Mouse (Mus musculus) G1E (cell line): ENCODE results near the gene Vars2. TPM values are rescaled to one million over a fixed set of nuclear protein-coding genes. Genes with fewer than 3 reads are reported as not detected.

Experiments
- ATAC-seq: 2 replicates; pipeline ENCODE4 v1.8.0; 2016; ENCODE audit warnings: mild to moderate bottlenecking; ENCODE audit not compliant: insufficient number of reproducible peaks, poor library complexity, low FRiP score, severe bottlenecking; ENCODE audit errors: extremely low read depth
- DNase-seq: peaks from one replicate; pipeline ENCODE4 v3.0.0; 2012; ENCODE audit warnings: low spot score
- H3K27me3 ChIP-seq: 2 replicates; pipeline ENCODE4 v1.6.1; 2012; ENCODE audit warnings: mild to moderate bottlenecking, low read length, inconsistent platforms; ENCODE audit not compliant: insufficient read depth
- H3K36me3 ChIP-seq: replicated peaks from 2 replicates; pipeline ENCODE3; 2012; ENCODE audit warnings: mild to moderate bottlenecking, inconsistent platforms
- H3K4me1 ChIP-seq: 2 replicates; pipeline ENCODE4 v1.6.1; 2012; ENCODE audit warnings: low read depth, low read length, inconsistent platforms, mixed read lengths; ENCODE audit not compliant: insufficient read depth
- H3K4me3 ChIP-seq: 2 replicates; pipeline ENCODE4 v1.5.1; 2012; ENCODE audit warnings: low read depth, mild to moderate bottlenecking, inconsistent platforms, low read length, moderate library complexity, mixed read lengths
- H3K9me3 ChIP-seq: replicated peaks from 2 replicates; pipeline ENCODE4 v1.6.1; 2012; ENCODE audit warnings: inconsistent platforms
- CTCF ChIP-seq: IDR thresholded peaks from 2 replicates; pipeline ENCODE4 v1.5.1; 2012; ENCODE audit warnings: low read depth, low read length, inconsistent platforms, mixed read lengths
- GATA1 ChIP-seq: IDR thresholded peaks from 2 replicates; pipeline ENCODE4 v1.6.1; 2012; ENCODE audit warnings: borderline replicate concordance, low read length, inconsistent platforms, mixed read lengths
- GATA2 ChIP-seq: IDR thresholded peaks from 2 replicates; pipeline ENCODE4 v1.6.1; 2012; ENCODE audit warnings: low read depth, low read length, inconsistent platforms, borderline replicate concordance
- POLR2AphosphoS5 ChIP-seq: IDR thresholded peaks from 2 replicates; pipeline ENCODE4 v1.6.1; 2012; ENCODE audit warnings: low read depth, low read length, inconsistent platforms; ENCODE audit not compliant: insufficient replicate concordance
- TAL1 ChIP-seq: conservative IDR thresholded peaks from 2 replicates; pipeline ENCODE4 v1.6.1; 2012; ENCODE audit warnings: low read depth, low read length, inconsistent platforms, mixed read lengths
- polyA plus RNA-seq: library from polyadenylated mRNA; stranded (reverse); fragments of >175 nt; gene quantifications from 2 replicates; pipeline ENCODE4 v1.2.3, GENCODE M21; 2012
- total RNA-seq, 2 experiments: library from RNA; stranded (forward) in 1 of 2; stranded (reverse) in 1 of 2; fragments of 200-1000 nt in 1 of 2; fragments of >200 nt in 1 of 2; fragmentation: Nextera tagmentation in 1 of 2; gene quantifications; 2 replicates each; pipeline ENCODE4 v1.2.3; 2014 to 2017

Vars2 gene
- total and polyA plus RNA-seq, 3 experiments, result 11.0 to 93.9 (median 24.6) TPM

DNA sequence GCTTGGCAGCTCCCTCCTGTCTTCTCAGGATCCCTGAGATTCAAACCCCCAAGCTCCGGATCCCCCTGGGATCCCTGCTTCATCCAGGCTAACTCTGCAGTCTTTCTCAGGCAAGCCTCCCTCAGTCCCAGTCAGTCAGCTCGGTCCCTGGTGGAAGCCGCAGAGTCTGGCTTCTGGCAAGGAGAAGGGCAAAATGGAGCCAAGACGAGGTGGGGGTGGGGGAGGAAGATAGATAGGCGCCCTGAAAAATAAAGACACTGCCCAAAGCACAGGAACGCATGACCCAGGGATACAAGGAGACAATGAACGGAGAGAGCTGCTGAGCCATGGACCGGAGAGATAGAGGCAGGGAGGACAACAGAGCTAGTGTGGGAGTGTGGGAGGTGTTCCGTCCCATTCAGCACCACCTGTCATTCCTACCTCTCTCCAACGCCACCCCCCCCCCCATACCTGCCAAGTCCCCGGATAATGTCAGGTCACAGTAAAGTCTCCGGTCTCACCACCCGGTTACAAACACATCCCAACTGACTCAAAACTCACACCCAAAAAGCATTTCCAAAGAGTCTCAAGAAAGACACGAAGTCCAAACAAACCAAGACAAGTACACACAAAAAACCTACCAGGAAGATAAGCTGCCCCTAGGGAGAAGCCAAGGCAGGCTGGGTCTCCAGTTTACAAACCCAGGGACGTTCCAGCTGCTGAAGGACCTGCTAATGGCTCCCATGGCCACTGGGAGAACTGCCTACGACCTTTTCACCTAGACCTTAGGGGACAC, 34.0 kb upstream of the Vars2 start:
- H3K4me3 ChIP-seq, result no peak overlapping the region
- ATAC-seq (no peak), DNase-seq (no peak)
- no peaks in the 10 kb centered on the region for H3K36me3 ChIP-seq
- no peaks in the 10 kb centered on the region for H3K9me3 ChIP-seq
- H3K27me3 ChIP-seq, result peaks cover 74% of the 10 kb centered on the region
- TF ChIP-seq TAL1 (no peak), GATA1 (no peak), POLR2AphosphoS5 (no peak), GATA2 (no peak), CTCF (no peak)
- peaks cover 23% of the 10 kb centered on the region for H3K4me1 ChIP-seq

DNA sequence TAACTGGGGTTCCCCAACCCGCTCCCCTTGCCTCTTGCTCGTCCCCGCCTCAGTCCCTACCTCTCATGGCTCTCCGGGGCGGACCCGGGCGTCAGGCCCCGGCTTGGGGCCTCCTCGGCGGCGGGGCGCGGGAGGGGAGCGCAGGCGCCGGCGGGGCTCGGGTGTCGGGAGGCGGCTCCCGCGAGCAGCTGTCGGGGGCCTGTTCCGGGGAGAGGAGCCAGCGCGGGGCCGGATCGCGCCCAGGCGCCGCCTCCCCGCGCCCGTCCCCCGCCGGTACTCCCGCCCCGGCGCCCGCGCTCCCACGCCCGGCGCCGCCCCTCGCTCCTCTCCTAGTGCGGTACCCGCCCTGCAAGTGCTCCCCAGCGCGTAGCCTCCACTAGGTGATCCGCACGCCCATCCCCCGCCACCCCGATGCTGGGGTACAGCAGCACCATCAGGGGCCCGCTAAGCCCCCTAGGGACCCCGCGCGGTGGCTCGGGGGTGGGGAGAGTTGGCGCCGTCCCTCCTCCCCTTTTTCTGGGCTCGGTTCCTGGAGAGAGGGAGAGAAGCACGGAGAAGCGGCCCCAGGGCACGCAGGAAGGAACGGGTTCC, 33.1 kb upstream of the Vars2 start:
- ATAC-seq (no peak), DNase-seq (no peak)
- TF ChIP-seq GATA2 (no peak), POLR2AphosphoS5 (no peak)
- Histone ChIP-seq H3K4me3 (peak overlapping the region; percentile 54; the same call in 1 of the 2 replicates), H3K9me3 (no peaks in the 10 kb centered on the region), H3K27me3 (peaks cover 74% of the 10 kb centered on the region), H3K4me1 (peaks cover 23% of the 10 kb centered on the region), H3K36me3 (no peaks in the 10 kb centered on the region)

DNA sequence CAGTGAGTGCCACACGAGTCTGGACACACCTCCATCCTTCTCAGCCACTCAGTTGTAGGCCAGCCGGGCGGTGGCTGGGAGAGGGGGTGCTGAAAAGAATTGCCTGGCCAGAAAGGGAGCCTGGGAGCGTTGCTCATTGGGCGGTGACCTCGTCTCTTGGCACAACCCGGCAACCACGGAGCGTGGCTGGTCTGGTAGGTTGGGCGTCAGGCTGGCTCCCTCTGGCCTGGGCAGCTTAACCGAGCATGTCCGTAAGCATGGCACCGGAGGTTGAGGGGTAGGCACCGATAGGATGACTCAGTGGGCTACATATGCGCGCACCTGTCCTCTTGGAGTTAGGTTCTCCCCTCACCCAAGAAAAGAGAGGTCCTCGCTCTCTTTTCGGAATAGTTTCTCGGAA, 32.5 kb upstream of the Vars2 start:
- H3K36me3 ChIP-seq, result no peaks in the 10 kb centered on the region
- no peak for DNase-seq
- ATAC-seq, result no peak
- no peak for TF ChIP-seq GATA1
- TF ChIP-seq POLR2AphosphoS5, result no peak
- TF ChIP-seq GATA2, result no peak
- TF ChIP-seq CTCF, result no peak
- TF ChIP-seq TAL1, result no peak
- H3K4me3 ChIP-seq, result no peak overlapping the region
- peaks cover 69% of the 10 kb centered on the region for H3K27me3 ChIP-seq
- no peaks in the 10 kb centered on the region for H3K9me3 ChIP-seq
- peaks cover 22% of the 10 kb centered on the region for H3K4me1 ChIP-seq

DNA sequence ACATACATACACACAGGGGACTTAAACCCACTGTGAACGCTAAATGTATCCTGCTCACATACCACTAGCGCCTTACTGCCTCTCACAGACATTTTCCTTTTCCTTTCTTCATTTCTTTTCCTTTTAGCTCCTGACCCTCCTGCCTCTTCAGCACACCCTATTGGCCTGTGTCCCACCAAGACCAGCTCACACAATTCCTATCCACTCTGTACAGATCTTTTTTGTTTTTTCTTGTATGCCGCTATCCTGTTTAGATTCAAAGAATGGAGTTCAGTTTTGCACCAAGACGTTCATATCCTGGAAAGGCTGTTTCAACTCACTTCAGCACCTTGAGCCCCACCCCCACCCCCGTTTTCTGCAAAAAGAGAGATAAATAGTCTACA, 31.1 kb upstream of the Vars2 start:
- ATAC-seq (no peak), DNase-seq (no peak)
- Histone ChIP-seq H3K9me3 (no peaks in the 10 kb centered on the region), H3K36me3 (no peaks in the 10 kb centered on the region), H3K4me1 (peaks cover 11% of the 10 kb centered on the region), H3K4me3 (no peak overlapping the region), H3K27me3 (peaks cover 57% of the 10 kb centered on the region)
- no peak for TF ChIP-seq CTCF

DNA sequence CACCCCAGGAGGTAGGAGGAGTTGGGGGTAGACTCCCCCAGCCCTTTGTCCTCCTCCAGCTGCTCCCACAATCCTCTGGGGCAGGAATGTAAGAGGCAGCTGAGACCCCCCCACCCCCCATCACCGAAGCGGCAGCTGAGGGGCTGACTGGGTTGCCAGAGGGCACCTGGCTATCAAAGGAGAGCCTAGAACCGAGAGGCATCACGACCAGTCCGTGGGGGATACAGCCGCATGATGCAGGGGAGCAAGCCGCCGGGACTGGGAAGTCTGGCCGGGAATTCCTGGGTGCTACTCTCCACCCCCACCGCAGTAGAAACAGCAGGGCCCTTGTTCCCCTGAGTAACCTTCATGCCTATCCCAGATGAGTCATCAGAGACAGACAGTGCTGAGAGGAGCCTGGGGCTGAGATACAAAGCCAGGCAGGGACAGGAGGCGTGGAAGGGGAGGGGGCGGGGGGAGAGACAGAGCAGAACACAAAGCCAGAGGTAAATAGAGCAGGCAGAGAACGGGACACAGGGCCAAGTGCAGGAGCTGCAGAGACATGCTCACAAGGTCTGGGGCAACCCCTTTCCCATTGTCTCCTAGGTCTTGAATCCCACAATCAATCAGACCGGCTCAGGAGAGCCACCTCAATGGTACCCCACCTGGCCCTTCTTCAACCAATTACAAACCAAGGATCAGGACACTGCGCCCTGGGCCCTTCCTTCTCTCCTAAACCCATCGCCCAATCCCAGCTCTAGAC, 30.5 kb upstream of the Vars2 start:
- no peaks in the 10 kb centered on the region for H3K9me3 ChIP-seq
- no peak for ATAC-seq
- TF ChIP-seq TAL1 (no peak), GATA2 (no peak)

DNA sequence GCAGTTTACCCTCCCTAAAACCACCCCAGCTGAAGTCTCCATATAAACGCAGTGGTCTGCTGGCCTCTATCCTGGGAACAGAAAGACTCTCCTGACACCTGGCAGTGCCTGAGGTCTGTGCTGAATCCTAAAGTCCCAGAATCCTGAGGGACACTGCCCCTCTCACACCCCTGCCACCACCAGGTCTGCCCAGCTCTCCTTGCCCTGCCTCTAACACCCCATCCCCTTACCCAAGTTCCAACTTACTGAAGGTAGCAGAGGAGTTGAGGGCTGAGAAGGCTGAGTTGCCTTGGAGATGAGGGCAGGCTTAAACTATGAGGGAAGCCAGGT, 30.0 kb upstream of the Vars2 start:
- ATAC-seq (no peak), DNase-seq (no peak)
- H3K27me3 ChIP-seq, result peaks cover 56% of the 10 kb centered on the region
- no peaks in the 10 kb centered on the region for H3K9me3 ChIP-seq
- H3K36me3 ChIP-seq, result no peaks in the 10 kb centered on the region
- TF ChIP-seq POLR2AphosphoS5 (no peak), GATA1 (no peak), GATA2 (no peak), TAL1 (no peak), CTCF (no peak)
- peaks cover 11% of the 10 kb centered on the region for H3K4me1 ChIP-seq
- H3K4me3 ChIP-seq, result no peak overlapping the region

More for the DNA sequence above, 30.5 kb upstream of the Vars2 start:
- Histone ChIP-seq H3K4me3 (no peak overlapping the region), H3K4me1 (peaks cover 11% of the 10 kb centered on the region), H3K27me3 (peaks cover 57% of the 10 kb centered on the region), H3K36me3 (no peaks in the 10 kb centered on the region)
- DNase-seq, result no peak

DNA sequence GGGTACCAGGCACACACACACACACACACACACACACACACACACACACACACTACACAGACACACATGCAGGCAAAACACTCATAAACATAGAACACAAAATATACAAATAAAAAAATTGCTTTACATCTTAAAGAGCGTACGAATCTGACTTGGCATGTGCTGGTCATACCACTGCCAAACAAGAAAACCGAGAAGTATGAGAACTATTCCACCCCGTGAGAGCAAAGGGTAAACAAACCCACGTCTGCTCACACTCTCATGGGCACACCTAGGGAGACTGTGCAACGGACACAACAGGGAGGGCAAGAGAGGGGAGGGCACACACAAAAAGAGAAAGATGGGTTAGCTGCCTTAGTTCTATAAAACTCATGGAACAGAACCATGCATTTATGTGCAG, 29.3 kb upstream of the Vars2 start:
- H3K4me3 ChIP-seq, result no peak overlapping the region
- peaks cover 11% of the 10 kb centered on the region for H3K4me1 ChIP-seq
- DNase-seq (no peak), ATAC-seq (no peak)
- no peak for TF ChIP-seq POLR2AphosphoS5
- H3K36me3 ChIP-seq, result no peaks in the 10 kb centered on the region
- H3K9me3 ChIP-seq, result no peaks in the 10 kb centered on the region
- H3K27me3 ChIP-seq, result peaks cover 53% of the 10 kb centered on the region
